Mouse (Mus musculus): Measurements from ENCODE around the gene Rab17. TPM values are rescaled to one million over a fixed set of nuclear protein-coding genes. Genes with fewer than 3 reads are reported as not detected.
A peak's percentile ranks its signal among the peaks of the same experiment; 100 is the strongest.

Rab17 gene
- not detected in 2 replicates for polyA plus RNA-seq (2011; ENCODE audit: insufficient read length, low read depth, missing spikeins)

DNA sequence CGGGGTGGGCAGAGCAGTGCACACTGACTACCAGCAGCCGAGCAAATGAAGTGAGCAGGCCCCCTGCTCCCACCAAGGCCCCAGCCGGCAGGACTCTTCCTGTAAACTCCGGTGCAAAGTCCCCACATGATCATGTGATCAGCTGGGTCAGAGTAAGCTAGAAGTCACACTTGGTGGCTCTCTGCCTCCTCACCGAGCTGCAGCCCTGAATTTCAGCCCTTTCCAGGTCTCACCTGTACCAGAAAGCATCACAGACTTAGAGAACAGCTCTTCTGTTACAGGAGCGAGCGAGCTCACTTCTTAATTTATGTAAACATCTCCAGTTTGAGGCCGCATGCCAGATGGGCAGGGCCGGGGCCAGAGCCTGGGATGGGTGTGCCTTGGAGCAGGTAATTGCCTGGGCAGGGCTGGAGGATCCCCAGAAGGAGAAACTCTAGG, at the start of gene Rab17:
TSS of gene Rab17 (minus strand) at position 315 of the 438 bp plus-strand sequence.
- Histone ChIP-seq H3K4me3 (ENCODE audit: insufficient read depth, low read length) (no peak within 1 kb of the TSS), H3K27ac (ENCODE audit: insufficient read depth, low read length) (no peak within 1 kb of the TSS), H3K4me1 (ENCODE audit: control insufficient read depth, insufficient read depth, low read length) (0 out of 2 replicates have a peak, but pooled peaks cover 2% of the 10 kb centered on the region)
- TF ChIP-seq POLR2A (IDR thresholded peaks at IDR 0.05; ENCODE audit: low read depth, low read length) (no peak), CTCF (IDR thresholded peaks at IDR 0.05; ENCODE audit: borderline replicate concordance, insufficient read depth, low read length) (no peak)

DNA sequence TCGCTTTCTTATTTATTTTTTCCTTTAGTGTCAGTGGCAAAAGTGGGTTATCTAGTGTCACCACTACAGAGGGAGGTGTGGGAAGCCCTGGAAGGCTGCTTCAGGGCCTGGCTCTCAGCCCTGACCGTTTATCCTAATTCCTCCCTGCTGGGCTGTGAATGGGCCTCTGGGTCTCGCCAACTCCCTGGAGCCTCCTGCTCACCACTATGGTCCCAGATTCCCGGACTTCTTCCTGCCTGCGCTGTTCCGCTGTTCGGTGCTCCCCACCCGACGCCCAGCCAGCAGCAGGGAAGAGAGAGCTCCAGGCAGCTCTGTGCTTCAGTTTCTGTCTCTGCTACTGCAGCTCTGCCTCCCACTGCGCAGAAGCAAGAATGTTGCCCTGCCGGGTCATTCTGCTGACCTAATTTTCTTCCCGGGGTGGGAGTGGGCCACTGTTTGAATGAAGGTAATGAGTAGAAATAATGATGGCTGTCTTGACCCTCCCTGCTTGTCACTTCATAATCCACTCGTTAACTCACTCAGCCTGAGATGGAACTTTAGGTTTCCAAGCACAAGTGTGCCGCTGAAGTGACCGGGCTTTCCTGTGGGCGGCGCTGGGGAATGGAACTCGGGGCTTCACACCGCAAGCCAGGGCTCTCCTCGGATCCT, 47.8 kb upstream of the Rab17 start:
- no peak overlapping the region for H3K4me3 ChIP-seq (ENCODE audit: insufficient read depth, low read length)
- H3K4me1 ChIP-seq (ENCODE audit: control insufficient read depth, insufficient read depth, low read length), result peaks cover 20% of the 10 kb centered on the region
- H3K27ac ChIP-seq (ENCODE audit: insufficient read depth, low read length), result peak overlapping the region; percentile 90
- TF ChIP-seq POLR2A (IDR thresholded peaks at IDR 0.05; ENCODE audit: low read depth, low read length) (no peak), CTCF (IDR thresholded peaks at IDR 0.05; ENCODE audit: borderline replicate concordance, insufficient read depth, low read length) (no peak)

DNA sequence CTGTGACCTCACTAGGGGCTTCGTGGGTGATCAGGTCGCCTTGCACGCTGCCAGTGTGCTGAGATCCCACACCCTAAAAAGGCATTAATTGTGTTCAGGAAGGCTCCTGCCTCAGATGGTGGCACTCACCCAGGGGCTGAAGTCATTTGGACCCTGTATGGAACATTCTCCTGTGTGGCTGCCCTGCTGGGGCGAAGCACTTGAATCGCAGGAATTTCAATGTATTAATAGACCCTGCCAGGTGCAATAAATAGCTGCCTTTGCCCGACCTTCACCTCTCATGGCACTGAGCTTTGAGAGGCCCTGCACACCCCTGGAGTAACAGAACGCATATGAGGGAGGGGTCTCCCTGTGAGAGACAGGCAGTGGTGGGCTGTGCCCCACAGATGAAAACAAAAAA, 46.1 kb upstream of the Rab17 start:
- Histone ChIP-seq H3K4me3 (ENCODE audit: insufficient read depth, low read length) (no peak overlapping the region), H3K27ac (ENCODE audit: insufficient read depth, low read length) (0 out of 2 replicates have a peak overlapping the region, but pooled peaks have one; percentile 3), H3K4me1 (ENCODE audit: control insufficient read depth, insufficient read depth, low read length) (peaks cover 16% of the 10 kb centered on the region)
- TF ChIP-seq POLR2A (IDR thresholded peaks at IDR 0.05; ENCODE audit: low read depth, low read length) (no peak), CTCF (IDR thresholded peaks at IDR 0.05; ENCODE audit: borderline replicate concordance, insufficient read depth, low read length) (no peak)

DNA sequence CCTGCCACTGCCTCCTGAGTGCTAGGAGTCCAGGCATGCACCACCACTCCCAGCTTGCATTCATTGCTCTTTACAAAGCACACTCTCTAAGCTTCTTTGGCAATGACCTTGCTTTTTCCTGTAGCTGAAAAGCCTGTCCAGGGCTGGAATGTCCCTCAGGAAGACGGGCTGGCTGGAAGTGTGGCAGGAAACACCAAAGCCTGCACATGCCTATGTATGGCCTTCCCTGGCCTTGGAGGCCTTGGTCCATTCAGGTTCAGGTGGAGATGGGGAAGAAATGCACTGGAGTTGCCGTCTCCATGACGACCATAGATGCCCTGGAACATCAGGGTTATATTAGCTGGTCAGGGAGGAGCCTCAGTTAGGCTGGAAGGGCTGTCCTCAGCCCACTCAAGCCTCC, 44.3 kb upstream of the Rab17 start:
- Histone ChIP-seq H3K4me1 (ENCODE audit: control insufficient read depth, insufficient read depth, low read length) (peaks cover 16% of the 10 kb centered on the region), H3K4me3 (ENCODE audit: insufficient read depth, low read length) (no peak overlapping the region), H3K27ac (ENCODE audit: insufficient read depth, low read length) (no peak overlapping the region)
- TF ChIP-seq POLR2A (IDR thresholded peaks at IDR 0.05; ENCODE audit: low read depth, low read length) (no peak), CTCF (IDR thresholded peaks at IDR 0.05; ENCODE audit: borderline replicate concordance, insufficient read depth, low read length) (no peak)

DNA sequence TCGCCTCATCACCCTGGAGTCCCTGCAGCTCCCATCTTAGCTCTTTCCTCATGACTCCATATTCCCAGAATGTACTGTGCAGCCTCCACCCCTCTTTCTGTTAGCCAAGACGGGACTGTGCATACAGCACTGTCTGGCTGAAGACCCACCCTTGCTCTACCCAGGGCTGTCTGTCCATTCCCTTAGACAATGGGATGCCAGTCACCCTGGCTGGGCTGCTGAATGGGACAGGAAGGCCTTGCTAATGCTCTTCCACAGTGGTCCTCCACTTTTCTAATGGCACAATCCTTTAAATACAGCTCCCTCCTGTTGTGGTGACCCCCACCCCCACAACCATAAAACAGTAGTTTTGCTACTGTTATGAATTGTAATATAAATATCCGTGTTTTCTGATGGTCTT, 41.9 kb upstream of the Rab17 start:
- no peak overlapping the region for H3K27ac ChIP-seq (ENCODE audit: insufficient read depth, low read length)
- H3K4me1 ChIP-seq (ENCODE audit: control insufficient read depth, insufficient read depth, low read length), result peaks cover 5% of the 10 kb centered on the region
- no peak for TF ChIP-seq CTCF (IDR thresholded peaks at IDR 0.05; ENCODE audit: borderline replicate concordance, insufficient read depth, low read length)
- no peak for TF ChIP-seq POLR2A (IDR thresholded peaks at IDR 0.05; ENCODE audit: low read depth, low read length)
- H3K4me3 ChIP-seq (ENCODE audit: insufficient read depth, low read length), result no peak overlapping the region

DNA sequence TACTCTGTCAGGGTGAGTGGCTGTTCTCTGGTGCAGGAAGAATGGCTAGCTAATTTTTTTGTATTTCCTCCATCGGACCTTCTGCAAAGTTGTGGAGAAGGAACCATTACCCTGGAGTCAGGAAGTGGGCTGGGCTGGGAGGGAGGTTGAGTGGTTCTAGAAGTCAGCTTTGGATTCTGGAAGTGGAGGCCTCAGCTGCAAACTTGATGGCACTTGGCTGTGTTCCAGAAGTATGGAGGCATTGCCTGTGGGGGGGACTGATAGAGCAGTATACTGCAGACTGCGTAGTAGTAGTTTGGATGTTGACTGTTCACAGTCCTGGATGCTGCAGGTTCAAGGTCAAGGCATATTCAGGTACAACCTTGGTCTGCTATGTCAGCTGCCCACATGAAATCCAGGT, 41.3 kb upstream of the Rab17 start:
- H3K4me1 ChIP-seq (ENCODE audit: control insufficient read depth, insufficient read depth, low read length), result peaks cover 5% of the 10 kb centered on the region
- H3K4me3 ChIP-seq (ENCODE audit: insufficient read depth, low read length), result no peak overlapping the region
- no peak overlapping the region for H3K27ac ChIP-seq (ENCODE audit: insufficient read depth, low read length)
- TF ChIP-seq POLR2A (IDR thresholded peaks at IDR 0.05; ENCODE audit: low read depth, low read length), result no peak
- no peak for TF ChIP-seq CTCF (IDR thresholded peaks at IDR 0.05; ENCODE audit: borderline replicate concordance, insufficient read depth, low read length)

DNA sequence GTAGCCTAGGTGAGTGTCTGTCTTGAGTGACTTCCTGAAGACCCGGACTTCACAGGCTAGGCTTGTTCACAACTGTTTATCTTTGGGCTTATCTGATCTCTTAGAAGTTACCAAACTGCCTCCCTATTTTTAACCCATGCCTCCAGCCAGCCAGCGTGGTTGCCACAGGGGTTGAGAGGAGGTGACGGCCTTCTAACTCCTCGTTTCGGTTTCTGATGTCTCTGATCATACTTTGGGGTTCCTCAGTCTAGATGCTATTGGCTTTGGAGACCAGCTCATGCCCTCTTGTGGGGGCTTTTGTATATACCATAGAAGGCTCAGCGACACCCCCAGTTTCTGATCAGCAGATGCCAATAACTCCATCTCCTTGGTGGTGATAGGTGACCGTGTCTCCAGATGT, 40.8 kb upstream of the Rab17 start:
- no peak for TF ChIP-seq POLR2A (IDR thresholded peaks at IDR 0.05; ENCODE audit: low read depth, low read length)
- TF ChIP-seq CTCF (IDR thresholded peaks at IDR 0.05; ENCODE audit: borderline replicate concordance, insufficient read depth, low read length), result no peak
- Histone ChIP-seq H3K4me1 (ENCODE audit: control insufficient read depth, insufficient read depth, low read length) (peaks cover 5% of the 10 kb centered on the region), H3K27ac (ENCODE audit: insufficient read depth, low read length) (no peak overlapping the region), H3K4me3 (ENCODE audit: insufficient read depth, low read length) (no peak overlapping the region)

DNA sequence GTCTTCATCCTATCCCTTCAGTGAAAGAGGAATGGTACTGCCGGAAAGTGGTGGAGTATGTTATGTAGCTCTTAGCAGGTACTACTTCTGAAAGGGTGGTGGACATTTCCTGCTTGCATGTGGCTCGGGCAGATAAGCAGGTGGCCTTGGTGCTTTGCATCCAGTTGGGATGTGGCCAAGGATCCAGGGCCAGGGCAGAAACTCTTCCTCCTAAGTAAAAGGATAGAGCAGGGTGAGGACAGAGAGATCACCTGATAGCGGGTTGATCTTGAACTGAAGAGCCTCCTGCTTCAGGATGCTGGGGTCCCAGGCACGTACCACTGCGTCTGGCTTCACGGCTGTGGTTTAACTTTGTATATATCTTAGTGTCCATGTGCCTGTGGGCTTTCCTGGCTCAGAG, 39.8 kb upstream of the Rab17 start:
- Histone ChIP-seq H3K4me1 (ENCODE audit: control insufficient read depth, insufficient read depth, low read length) (peaks cover 5% of the 10 kb centered on the region), H3K27ac (ENCODE audit: insufficient read depth, low read length) (no peak overlapping the region), H3K4me3 (ENCODE audit: insufficient read depth, low read length) (no peak overlapping the region)
- TF ChIP-seq CTCF (IDR thresholded peaks at IDR 0.05; ENCODE audit: borderline replicate concordance, insufficient read depth, low read length), result no peak
- no peak for TF ChIP-seq POLR2A (IDR thresholded peaks at IDR 0.05; ENCODE audit: low read depth, low read length)

DNA sequence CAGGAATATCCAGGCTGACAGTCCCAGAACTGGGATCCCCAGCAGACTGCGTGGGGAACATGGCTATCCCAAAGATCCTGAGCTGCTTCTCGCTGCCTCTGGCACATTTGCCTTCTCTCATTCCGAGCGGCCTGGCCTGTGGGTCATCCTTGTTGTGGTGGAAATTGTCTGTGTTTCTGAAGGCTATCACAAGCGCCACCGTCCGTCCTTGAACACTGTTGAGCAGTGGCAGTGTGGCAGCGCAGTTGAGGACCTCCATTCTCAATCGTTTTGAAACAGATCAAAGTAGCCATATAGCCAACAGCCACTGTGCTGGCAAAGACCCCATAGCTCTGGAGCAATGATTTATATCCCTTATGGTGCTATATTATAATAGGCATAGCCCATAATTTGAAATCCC, 39.3 kb upstream of the Rab17 start:
- TF ChIP-seq CTCF (IDR thresholded peaks at IDR 0.05; ENCODE audit: borderline replicate concordance, insufficient read depth, low read length) (no peak), POLR2A (IDR thresholded peaks at IDR 0.05; ENCODE audit: low read depth, low read length) (no peak)
- Histone ChIP-seq H3K4me1 (ENCODE audit: control insufficient read depth, insufficient read depth, low read length) (peaks cover 3% of the 10 kb centered on the region), H3K27ac (ENCODE audit: insufficient read depth, low read length) (no peak overlapping the region), H3K4me3 (ENCODE audit: insufficient read depth, low read length) (no peak overlapping the region)

DNA sequence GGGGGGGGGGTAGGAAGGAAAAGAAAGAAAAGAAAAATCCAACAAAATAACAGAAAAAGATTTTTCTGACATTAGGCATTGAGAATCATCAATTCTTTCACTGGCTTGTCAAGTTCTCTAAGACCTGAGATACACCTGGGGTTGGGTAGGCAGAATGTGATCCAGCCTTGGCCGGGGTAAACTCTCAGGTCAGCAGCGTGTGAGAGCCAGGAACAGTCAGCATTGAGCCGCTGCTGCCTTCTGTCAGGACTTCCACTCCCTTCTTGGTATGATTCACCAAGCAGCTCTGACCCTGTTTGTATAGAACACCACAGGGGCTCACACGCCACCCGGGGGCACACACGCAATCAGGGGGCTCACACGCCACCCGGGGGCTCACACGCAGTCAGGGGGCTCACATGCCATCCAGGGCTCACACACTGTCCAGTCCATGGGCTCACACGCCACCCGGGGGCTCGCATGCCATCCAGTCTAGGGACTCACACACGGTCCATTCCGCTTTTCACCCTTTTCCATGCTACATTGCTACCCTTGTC, 38.8 kb upstream of the Rab17 start:
- Histone ChIP-seq H3K4me1 (ENCODE audit: control insufficient read depth, insufficient read depth, low read length) (peaks cover 2% of the 10 kb centered on the region), H3K27ac (ENCODE audit: insufficient read depth, low read length) (no peak overlapping the region), H3K4me3 (ENCODE audit: insufficient read depth, low read length) (no peak overlapping the region)
- TF ChIP-seq CTCF (IDR thresholded peaks at IDR 0.05; ENCODE audit: borderline replicate concordance, insufficient read depth, low read length) (no peak), POLR2A (IDR thresholded peaks at IDR 0.05; ENCODE audit: low read depth, low read length) (no peak)
